Mouse (Mus musculus) heart, adult 18-20 months (tissue): ENCODE results near the gene Smg5. TPM values are rescaled to one million over a fixed set of nuclear protein-coding genes. Genes with fewer than 3 reads are reported as not detected.
"Not testable (repeated sequence)": the region's sequence is repeated elsewhere in the genome, so short reads cannot be mapped to it uniquely, and the experiment has no call there.

Experiments
- DNase-seq, 2 experiments: peaks; one replicate each; pipeline ENCODE4 v3.0.0; 2021 to 2022; ENCODE audit warnings: mixed read lengths in 1 of 2
- total RNA-seq, 2 experiments: library from RNA; stranded (reverse); gene quantifications; 2 replicates each; pipeline ENCODE4 v1.2.3; 2021

The Smg5 gene
- total RNA-seq, 2 experiments from 2014 or later, result 48.3 to 55.9 TPM

DNA sequence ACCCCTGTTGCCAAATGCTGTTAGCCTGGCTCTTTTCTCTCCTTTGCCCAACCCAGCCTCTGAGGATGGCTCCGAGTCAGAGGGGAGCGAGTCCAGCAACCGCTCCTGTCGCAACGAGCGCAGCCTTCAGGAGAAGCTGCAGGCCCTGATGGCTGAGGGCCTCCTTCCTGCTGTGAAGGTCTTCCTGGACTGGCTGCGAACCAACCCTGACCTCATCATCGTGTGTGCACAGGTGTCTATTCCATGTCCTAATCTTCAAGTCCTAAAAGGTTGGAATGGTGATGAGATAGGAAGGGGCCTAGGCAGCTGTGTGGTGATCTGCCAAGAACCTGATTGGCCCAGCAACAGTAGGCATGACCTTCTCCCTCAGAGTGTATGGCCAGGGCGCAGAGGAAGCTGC, 16.8 kb downstream of the Smg5 start:
- DNase-seq, result no peak

DNA sequence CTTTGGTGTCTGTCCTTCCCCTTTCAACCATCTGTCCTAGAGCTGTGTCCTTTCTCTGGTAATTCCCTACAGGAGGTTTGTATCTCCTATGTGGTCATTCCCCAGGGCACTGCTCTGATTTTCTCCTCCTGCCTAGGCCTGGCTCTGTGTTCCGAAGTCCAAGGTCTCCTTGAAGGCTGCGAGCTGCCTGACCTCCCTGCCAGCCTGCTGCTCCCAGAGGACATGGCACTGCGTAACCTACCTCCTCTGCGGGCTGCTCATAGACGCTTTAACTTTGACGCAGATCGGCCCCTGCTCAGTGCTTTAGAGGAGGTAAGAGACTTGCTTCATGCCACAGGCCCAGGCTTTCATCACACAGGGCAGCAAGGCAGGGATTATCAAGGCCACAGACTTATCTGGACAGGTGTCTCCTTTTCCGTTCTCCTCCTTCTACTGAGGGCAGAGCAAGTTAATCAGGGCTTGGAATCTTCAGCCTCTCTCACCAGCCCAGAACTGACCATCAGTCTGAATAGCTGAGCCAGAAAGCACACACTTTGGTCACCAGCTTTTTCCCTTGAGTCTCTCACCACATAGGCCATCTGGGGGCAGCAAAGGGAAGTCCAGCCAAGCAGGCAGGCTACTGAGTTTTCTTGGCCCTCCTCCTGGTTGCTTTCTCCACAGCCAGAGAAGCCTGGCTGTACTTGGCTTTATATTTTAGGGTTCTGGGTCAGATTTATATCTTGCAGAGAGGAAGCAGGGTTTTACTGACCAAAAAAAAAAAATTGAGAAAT, 18.5 kb downstream of the Smg5 start:
- DNase-seq, result no peak

DNA sequence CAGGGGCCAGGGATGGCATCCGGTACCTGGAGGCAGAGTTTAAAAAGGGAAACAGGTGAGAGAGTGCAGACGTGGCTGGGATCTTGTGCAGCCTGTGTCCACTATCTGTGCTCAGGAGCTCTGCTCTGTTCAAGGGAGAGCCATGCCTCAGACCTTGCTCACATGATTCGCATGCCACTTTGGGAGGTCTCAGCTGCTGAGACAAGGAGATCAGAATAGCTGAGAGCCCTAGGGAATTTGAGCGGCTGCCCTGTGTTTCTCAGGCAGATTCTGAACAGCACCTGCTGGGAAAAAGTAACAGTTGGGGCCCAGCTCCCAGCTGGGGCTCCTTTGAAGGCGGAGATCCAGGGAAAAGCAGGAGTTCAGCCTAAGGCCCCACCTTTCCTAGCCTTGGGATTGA, 23.5 kb downstream of the Smg5 start:
- no peak for DNase-seq

DNA sequence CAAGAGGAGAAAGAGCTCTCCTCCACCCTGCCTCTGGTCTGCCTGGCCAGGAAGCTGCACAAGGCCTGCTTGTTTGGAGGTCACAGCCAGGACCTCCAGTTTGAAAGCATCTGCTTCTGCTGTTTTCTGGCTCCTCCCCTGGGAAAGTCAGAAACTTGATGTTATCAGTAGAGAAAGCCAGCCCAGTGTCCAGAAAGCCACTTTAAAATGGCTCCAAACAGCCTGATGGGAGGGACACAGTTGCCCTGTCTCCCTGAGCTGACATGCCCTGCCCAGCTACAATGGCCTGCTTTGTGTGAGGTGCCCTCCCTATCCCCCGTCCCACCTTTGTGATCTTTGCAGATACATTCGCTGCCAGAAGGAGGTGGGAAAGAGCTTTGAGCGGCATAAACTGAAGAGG, 23.9 kb downstream of the Smg5 start:
- DNase-seq, result no peak

DNA sequence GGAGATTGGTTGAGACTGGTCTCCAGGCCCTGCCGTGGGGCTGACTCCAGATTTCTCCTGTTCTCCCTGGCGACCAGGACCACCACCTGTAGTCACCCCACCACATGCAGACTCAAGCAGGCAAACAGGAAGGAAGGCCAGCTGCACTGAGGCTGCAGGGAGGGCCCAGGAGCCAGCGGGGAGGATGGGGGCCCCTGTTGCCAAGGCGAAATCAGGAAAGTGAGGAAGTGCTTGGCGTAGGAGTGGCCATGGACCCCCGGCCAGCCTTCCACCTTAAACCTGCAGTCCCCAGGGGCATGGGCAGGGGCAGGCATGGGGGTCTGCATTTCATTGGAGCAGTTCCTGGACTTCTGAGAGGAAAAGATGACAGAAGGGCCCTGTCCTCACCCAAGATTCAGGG, 25.0 kb downstream of the Smg5 start:
- DNase-seq, result no peak

DNA sequence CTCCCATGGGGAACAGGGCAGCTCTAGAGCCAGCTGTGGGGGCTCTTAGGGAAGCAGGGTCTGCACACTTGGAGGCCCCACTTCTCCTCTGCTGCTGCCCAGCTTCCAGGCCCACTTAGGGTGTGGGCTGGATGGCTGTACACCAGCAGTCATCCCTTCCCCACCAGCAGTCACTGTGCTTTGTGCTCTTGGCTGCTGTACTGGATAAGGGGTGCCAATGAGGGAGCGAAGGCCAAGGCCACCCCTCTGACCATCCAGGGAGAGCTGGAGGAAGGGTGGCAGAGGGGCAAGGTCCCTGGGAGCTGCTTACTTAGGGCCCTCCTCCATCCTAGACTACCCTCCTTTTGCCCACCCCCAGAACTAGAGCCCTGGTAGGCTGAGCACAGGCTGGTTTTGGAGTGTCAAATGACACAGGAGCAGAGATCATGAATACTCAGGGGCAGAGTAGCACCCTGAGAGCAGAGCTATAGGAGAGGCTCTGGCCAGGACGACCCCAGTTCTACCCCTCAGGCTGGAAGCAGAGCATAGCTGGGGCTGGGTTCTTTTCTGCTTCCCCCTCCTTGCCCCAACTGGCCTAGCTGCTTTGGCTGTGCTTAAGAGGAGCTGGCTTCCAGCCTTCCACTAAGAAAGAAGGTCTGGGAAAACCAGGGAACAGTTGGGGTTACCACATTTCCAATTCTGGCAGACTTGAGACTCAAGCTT, 25.7 kb downstream of the Smg5 start:
- no peak for DNase-seq

DNA sequence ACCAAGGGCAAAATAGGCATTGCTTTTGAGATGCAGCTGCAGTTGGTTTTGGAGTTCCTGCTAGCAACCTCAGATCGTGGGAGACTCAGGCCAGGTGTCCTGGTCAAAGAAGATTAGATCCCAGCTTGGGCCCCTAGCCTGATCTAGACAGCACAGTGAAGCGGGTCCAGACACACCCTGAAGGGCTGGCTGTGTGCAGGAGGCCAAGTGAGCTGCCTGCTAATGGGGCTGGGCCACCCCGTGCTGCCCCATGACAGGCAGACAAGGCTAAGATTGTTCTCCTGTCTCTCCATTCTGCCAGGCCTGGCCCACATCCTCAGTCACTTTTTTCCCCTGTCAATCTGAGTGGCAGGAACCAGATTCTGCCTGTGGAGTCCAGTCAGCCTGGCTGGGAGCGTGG, 27.6 kb downstream of the Smg5 start:
- peak; percentile 25 to 29 for DNase-seq

DNA sequence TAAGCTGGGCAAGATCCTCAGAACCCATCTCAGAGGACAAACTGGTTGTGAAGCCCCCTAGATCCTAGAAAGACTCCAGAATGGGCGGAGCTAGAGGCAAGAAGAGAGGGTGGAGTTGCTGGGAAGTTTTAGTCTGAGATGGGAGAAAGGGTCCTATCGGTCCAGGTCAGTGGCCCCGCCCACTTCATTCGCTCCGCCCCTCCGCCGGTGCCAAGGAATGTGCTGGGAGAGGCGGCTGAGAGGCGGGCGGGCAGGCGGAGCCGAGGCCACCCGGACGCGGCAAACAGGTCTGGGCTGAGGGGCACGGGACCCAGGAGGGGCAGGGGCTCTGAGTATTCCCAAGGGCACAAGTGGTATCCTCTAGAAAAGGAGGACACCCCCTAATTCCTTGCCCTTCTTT, 28.3 kb downstream of the Smg5 start, which contains the start of gene Paqr6:
TSS of gene Paqr6 (plus strand) at position 248 of the 400 bp plus-strand sequence.
- peak; percentile 71 to 82 for DNase-seq

DNA sequence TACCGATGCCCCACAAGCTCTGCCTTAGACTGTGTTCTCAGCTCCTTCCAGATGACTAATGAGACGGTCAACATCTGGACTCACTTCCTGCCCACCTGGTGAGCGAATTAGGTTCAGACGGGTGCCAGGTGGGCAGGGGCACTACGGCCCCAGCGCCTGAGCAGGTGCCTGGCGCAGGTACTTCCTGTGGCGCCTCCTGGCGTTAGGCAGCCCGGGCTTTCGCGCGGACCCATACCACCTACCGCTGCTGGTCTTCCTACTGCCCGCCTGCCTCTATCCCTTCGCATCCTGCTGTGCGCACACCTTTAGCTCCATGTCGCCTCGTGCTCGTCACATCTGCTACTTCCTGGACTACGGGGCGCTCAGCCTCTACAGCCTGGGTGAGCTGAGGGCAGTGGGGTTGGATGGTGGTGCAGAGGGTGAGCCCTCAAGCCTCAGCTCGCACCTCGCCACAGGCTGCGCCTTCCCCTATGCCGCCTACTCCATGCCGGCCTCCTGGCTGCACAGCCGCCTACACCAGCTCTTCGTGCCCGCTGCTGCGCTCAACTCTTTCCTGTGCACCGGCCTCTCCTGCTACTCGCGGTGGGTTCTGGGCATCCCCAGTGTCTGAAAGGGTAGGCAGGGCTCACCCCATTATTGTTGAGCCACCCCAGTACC, 29.8 kb downstream of the Smg5 start:
- DNase-seq, result no peak

DNA sequence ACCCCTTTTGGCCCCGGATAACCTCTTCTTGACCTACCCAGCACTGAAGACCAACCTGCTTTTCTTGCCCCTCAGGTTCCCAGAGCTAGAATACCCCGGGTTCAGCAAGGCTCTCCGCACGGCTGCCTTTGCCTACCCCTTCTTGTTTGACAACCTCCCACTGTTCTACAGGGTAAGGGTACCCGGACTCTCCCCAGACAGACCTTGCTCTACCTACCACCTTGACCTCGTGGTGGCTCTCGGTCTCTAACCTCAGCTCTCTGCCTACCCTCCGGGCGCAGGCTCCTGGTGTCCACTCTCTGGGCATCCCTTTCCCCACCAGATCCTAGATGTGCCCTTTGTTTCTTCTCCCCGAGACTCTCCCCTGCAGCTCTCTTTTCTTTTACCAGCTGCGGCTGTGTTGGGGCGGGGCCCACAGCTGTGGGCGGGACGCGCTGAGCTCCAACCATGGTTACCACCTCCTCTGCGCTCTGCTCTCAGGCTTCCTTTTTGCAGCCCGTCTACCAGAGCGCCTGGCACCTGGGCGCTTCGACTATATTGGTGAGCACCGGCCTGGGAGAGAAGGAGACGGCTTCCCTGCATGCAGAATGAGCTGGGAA, 30.9 kb downstream of the Smg5 start:
- DNase-seq, result not testable (repeated sequence)

DNA sequence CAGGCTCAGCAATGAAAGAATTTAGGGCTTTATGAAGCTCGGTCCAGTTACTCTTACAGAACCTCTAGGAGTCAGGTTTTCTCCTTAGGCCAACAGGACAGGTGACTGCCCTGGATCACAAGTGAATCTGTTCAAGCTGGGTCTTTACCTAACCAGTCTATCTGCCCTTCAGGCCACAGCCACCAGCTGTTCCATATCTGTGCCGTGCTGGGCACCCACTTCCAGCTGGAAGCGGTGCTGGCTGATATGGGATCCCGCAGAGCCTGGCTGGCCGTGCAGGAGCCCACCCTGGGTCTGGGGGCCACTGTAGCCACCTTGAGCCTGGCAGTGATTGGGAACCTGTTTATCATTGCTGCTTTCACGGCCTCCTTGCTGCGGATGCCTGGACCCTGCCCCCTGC, 31.5 kb downstream of the Smg5 start:
- DNase-seq, result not testable (repeated sequence)

DNA sequence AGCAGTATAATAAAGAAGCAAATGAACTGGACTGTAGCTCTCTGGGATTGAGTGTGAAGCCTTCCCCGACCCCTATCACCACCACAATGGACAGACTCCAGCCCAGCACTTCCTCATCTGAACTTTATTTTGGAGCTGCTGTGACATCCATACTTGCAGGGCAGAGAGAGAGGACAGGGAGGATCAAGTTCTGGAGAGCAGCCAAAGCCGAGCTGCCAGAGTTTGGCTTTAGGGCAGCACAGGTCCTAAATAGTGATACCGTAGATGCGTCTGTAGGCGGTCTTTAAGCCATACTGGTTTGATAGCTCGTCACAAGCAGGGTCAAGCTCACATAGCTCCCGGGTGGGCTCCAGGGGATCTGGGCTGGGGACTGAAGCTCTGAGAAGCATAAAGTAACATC, 32.5 kb downstream of the Smg5 start:
- not testable (repeated sequence) for DNase-seq

DNA sequence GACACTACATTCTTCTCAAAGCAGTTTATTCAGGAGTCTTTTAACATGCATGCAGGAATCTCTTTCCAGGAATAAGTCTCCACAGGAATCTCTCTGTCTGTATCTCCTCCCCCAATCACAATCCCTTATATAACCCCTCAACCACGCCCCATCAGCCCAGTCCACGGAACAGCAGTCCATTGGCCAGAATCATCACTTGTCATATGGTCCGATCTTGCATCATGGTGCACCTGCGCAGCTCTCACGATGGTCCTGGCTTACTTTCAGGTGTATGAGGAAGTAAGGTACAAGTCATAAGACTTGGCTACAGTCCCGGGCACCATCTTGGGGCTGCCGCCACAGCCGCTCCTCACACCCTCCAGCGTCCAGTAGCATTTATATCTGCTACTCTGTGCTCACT, 36.6 kb downstream of the Smg5 start, which contains the start of gene Bglap3:
TSS of gene Bglap3 (minus strand) at position 101 of the 400 bp plus-strand sequence.
- not testable (repeated sequence) for DNase-seq

DNA sequence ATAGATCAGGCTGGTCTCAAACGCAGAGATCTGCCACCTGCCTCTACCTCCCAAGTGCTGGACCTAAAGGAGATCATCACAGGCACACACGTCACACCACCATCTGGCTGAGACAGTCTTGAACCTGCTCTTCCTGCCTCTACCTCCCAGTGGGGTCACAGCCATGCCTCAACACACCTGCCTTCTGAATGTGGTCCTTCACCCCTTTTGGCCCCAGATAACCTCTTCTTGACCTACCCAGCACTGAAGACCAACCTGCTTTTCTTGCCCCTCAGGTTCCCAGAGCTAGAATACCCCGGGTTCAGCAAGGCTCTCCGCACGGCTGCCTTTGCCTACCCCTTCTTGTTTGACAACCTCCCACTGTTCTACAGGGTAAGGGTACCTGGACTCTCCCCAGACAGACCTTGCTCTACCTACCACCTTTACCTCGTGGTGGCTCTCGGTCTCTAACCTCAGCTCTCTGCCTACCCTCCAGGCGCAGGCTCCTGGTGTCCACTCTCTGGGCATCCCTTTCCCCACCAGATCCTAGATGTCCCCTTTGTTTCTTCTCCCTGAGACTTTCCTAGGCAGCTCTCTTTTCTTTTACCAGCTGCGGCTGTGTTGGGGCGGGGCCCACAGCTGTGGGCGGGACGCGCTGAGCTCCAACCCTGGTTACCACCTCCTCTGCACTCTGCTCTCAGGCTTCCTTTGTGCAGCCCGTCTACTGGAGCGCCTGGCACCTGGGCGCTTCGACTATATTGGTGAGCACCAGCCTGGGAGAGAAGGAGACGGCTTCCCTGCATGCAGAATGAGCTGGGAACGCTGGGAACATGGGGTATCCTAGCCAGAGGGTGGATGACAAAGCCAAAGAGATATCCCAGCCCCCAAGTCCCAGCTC, 39.9 kb downstream of the Smg5 start:
- not testable (repeated sequence) for DNase-seq

DNA sequence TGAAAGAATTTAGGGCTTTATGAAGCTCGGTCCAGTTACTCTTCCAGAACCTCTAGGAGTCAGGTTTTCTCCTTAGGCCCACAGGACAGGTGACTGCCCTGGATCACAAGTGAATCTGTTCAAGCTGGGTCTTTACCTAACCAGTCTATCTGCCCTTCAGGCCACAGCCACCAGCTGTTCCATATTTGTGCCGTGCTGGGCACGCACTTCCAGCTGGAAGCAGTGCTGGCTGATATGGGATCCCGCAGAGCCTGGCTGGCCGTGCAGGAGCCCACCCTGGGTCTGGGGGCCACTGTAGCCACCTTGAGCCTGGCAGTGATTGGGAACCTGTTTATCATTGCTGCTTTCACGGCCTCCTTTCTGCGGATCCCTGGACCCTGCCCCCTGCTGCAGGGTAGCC, 40.6 kb downstream of the Smg5 start:
- DNase-seq, result not testable (repeated sequence)

DNA sequence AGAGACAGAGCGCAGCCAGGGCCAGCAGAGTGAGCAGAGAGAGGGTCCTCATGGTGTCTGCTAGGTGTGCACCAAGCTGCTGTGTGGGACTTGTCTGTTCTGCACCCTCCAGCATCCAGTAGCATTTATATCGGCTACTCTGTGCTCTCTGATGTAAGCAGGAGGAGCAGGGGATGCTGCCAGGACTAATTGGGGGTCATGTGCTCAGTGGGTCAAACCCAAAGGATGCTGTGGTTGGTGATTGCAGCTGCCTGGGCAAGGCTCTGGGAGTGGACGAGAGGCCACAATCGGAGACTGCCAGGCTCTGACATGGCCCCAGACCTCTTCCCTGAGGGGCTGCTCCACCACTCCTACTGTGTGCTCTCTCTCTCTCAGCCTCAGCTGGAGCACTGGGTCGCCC, 42.5 kb downstream of the Smg5 start, which contains the start of gene Bglap2:
TSS of gene Bglap2 (minus strand) at position 101 of the 400 bp plus-strand sequence.
- not testable (repeated sequence) for DNase-seq

DNA sequence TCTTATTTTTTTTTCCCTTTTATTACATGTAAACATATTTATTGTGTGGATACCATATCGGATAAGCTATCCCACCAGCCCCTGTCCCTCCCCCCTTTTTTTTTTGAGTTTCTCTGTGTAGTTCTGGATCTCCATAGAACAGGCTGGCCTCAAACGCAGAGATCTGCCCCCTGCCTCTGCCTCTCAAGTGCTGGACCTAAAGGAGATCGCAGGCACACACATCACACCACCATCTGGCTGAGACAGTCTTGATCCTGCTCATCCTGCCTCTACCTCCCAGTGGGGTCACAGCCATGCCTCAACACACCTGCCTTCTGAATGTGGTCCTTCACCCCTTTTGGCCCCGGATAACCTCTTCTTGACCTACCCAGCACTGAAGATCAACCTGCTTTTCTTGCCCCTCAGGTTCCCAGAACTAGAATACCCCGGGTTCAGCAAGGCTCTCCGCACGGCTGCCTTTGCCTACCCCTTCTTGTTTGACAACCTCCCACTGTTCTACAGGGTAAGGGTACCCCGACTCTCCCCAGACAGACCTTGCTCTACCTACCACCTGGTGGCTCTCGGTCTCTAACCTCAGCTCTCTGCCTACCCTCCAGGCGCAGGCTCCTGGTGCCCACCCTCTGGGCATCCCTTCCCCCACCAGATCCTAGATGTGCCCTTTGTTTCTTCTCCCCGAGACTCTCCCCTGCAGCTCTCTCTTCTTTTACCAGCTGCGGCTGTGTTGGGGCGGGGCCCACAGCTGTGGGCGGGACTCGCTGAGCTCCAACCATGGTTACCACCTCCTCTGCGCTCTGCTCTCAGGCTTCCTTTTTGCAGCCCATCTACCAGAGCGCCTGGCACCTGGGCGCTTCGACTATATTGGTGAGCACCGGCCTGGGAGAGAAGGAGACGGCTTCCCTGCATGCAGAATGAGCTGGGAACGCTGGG, 45.6 kb downstream of the Smg5 start:
- not testable (repeated sequence) for DNase-seq

DNA sequence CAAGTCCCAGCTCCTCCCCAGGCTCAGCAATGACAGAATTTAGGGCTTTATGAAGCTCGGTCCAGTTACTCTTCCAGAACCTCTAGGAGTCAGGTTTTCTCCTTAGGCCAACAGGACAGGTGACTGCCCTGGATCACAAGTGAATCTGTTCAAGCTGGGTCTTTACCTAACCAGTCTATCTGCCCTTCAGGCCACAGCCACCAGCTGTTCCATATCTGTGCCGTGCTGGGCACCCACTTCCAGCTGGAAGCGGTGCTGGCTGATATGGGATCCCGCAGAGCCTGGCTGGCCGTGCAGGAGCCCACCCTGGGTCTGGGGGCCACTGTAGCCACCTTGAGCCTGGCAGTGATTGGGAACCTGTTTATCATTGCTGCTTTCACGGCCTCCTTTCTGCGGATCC, 46.3 kb downstream of the Smg5 start:
- not testable (repeated sequence) for DNase-seq

DNA sequence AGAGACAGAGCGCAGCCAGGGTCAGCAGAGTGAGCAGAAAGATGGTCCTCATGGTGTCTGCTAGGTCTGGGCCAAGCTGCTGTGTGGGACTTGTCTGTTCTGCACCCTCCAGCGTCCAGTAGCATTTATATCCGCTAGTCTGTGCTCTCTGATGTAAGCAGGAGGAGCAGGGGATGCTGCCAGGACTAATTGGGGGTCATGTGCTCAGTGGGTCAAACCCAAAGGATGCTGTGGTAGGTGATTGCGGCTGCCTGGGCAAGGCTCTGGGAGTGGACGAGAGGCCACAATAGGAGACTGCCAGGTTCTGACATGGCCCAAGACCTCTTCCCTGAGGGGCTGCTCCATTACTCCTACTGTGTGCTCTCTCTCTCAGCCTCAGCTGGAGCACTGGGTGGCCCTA, 48.3 kb downstream of the Smg5 start, which contains the start of gene Bglap:
TSS of gene Bglap (minus strand) at position 101 of the 400 bp plus-strand sequence.
- DNase-seq, result no peak

DNA sequence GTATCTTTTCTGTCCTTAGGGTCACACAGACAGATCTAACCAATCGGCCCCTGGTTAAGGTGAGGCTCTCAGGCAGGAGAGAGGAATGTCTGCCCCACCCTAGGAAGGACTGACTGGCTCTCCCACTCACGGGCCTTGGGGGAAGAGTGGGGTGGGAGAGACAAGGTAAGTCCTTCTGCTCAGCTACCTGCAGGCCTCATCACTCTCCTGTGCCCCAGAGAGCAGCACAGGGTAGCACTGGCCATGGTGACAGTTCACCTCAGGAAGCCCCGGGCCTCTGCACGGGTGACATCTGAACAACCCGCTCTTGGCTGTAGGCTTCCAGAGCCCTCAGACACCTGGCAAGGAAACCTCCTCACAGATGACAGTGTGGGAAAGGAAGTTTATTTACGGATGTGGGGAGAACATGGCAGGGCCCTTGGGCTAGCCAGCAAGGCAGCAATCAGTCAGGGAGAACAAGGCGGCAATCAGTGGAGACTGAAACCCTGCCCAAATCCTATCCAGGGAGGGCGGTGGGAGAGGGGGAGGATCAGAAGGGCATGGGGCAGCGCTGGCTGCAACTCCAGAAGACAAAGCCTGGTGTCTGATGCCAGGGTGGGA, 57.8 kb downstream of the Smg5 start:
- no peak for DNase-seq
